Mouse (Mus musculus): ENCODE results near the gene Gng7. TPM values are rescaled to one million over a fixed set of nuclear protein-coding genes. Genes with fewer than 3 reads are reported as not detected.
"Not testable (repeated sequence)": the region's sequence is repeated elsewhere in the genome, so short reads cannot be mapped to it uniquely, and the experiment has no call there.

The Gng7 gene
- polyA plus RNA-seq, 1 experiment from 2014 or later: 4.8 TPM

DNA sequence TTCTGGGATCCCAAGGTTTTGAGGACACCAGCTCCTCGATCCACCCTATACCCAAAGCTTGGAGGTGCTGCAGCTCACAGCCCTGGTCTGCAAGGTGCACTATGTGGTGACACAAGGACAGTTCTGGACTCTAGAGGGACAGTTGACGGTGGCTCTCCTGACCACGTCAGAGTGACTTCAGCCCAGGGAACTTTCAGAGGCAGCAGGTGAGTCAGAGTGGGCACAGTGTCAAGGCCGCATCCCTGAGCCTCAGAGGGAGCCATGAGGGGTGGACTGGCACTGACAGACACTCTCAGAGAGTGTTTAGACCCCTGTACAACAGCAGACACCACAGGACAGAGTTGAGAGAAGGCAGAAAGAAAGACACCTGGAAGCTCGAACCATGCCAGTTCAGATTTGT is 37.8 kb upstream of the Gng7 start:
- ATAC-seq (ENCODE audit: low FRiP score, low TSS enrichment): no peak

GRCm38 (mm10) chr10:81051133-81051532 is 36.4 kb upstream of the Gng7 start:
- H3K36me3 ChIP-seq (ENCODE audit: control insufficient read depth, insufficient read depth, low read length): peaks cover 62% of the 10 kb centered on the region
- WGBS: 98% methylated on average over 6 of the region's 6 CpGs
- H3K9ac ChIP-seq (ENCODE audit: low read depth, low read length): no peak overlapping the region
- H3K9me3 ChIP-seq (ENCODE audit: control insufficient read depth, low read length): no peaks in the 10 kb centered on the region
- H3K4me2 ChIP-seq (replicated peaks; ENCODE audit: low read depth, low read length): no peak overlapping the region
- no peak overlapping the region for H3K27ac ChIP-seq (ENCODE audit: low read depth, low read length)
- no peaks in the 10 kb centered on the region for H3K4me1 ChIP-seq (ENCODE audit: control insufficient read depth, insufficient read depth, low read length)
- H3K4me3 ChIP-seq (ENCODE audit: low read length): no peak overlapping the region
- H3K27me3 ChIP-seq (ENCODE audit: control insufficient read depth, insufficient read depth, low read length): no peaks in the 10 kb centered on the region
- ATAC-seq (ENCODE audit: low FRiP score, low TSS enrichment): no peak

More for the DNA sequence above, 37.8 kb upstream of the Gng7 start:
- Histone ChIP-seq H3K4me3 (ENCODE audit: low read length) (no peak overlapping the region), H3K36me3 (ENCODE audit: control insufficient read depth, insufficient read depth, low read length) (peaks cover 50% of the 10 kb centered on the region), H3K27me3 (ENCODE audit: control insufficient read depth, insufficient read depth, low read length) (no peaks in the 10 kb centered on the region), H3K4me1 (ENCODE audit: control insufficient read depth, insufficient read depth, low read length) (peaks cover 4% of the 10 kb centered on the region; the same call in 1 of the 2 replicates), H3K4me2 (replicated peaks; ENCODE audit: low read depth, low read length) (no peak overlapping the region), H3K9ac (ENCODE audit: low read depth, low read length) (no peak overlapping the region), H3K27ac (ENCODE audit: low read depth, low read length) (no peak overlapping the region), H3K9me3 (ENCODE audit: control insufficient read depth, low read length) (no peaks in the 10 kb centered on the region)
- 92% methylated on average over 5 of the region's 5 CpGs for WGBS

- Histone ChIP-seq H3K9me3 (ENCODE audit: control insufficient read depth, low read length) (no peaks in the 10 kb centered on the region), H3K27me3 (ENCODE audit: control insufficient read depth, insufficient read depth, low read length) (no peaks in the 10 kb centered on the region), H3K36me3 (ENCODE audit: control insufficient read depth, insufficient read depth, low read length) (peaks cover 67% of the 10 kb centered on the region), H3K27ac (ENCODE audit: low read depth, low read length) (no peak overlapping the region), H3K4me2 (replicated peaks; ENCODE audit: low read depth, low read length) (no peak overlapping the region), H3K9ac (ENCODE audit: low read depth, low read length) (no peak overlapping the region), H3K4me1 (ENCODE audit: control insufficient read depth, insufficient read depth, low read length) (no peaks in the 10 kb centered on the region), H3K4me3 (ENCODE audit: low read length) (no peak overlapping the region)
- WGBS: 95% methylated on average over 4 of the region's 4 CpGs
- ATAC-seq (ENCODE audit: low FRiP score, low TSS enrichment): no peak
Observed at GRCm38 (mm10) chr10:81050645-81051044, 35.9 kb upstream of the Gng7 start.

- 89% methylated on average over 14 of the region's 14 CpGs for WGBS
- H3K27ac ChIP-seq (ENCODE audit: low read depth, low read length); H3K9me3 ChIP-seq (ENCODE audit: control insufficient read depth, low read length); H3K4me3 ChIP-seq (ENCODE audit: low read length); H3K9ac ChIP-seq (ENCODE audit: low read depth, low read length); ATAC-seq (ENCODE audit: low FRiP score, low TSS enrichment); H3K4me1 ChIP-seq (ENCODE audit: control insufficient read depth, insufficient read depth, low read length); H3K27me3 ChIP-seq (ENCODE audit: control insufficient read depth, insufficient read depth, low read length); H3K4me2 ChIP-seq (replicated peaks; ENCODE audit: low read depth, low read length): not testable (repeated sequence)
- H3K36me3 ChIP-seq (ENCODE audit: control insufficient read depth, insufficient read depth, low read length): peaks cover 69% of the 10 kb centered on the region
Observed at GRCm38 (mm10) chr10:81045246-81045645, 30.5 kb upstream of the Gng7 start.

DNA sequence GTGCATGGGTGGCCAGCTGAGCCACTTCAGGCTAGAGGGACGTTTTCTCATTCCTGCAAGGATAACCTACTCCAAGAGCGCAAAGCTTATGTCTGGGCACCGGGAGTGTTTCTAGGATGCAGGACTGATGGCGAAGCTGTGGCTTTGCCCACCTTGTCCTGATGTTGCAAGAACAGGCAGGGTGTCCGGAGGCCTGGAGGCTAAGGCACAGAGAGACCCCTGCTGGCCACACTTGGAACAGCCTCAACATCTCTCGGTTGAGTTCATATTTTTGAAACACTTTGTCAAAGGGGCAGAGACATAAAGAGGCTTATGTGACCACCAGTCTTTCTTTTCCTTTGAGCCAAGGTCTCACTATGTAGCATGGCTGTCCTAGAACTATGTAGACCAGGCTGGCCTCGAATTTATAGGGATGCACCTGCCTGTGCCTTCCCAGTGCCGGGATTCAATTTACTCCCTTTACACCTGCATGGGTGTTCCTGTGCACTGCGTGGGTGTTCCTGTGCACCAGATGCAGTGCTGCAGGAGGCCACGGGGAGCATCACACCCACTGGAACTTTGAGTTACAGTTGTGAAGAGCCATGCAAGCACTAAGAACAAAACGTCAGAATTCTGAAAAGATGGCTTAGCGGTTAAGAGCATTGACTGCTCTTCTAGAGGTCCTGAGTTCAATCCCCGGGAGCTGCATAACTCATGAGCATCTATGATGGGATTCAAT is 26.9 kb upstream of the Gng7 start:
- H3K4me2 ChIP-seq (replicated peaks; ENCODE audit: low read depth, low read length): no peak overlapping the region
- H3K4me1 ChIP-seq (ENCODE audit: control insufficient read depth, insufficient read depth, low read length): no peaks in the 10 kb centered on the region
- no peak for ATAC-seq (ENCODE audit: low FRiP score, low TSS enrichment)
- H3K9me3 ChIP-seq (ENCODE audit: control insufficient read depth, low read length): no peaks in the 10 kb centered on the region
- no peak overlapping the region for H3K9ac ChIP-seq (ENCODE audit: low read depth, low read length)
- 36% methylated on average over 13 of the region's 13 CpGs for WGBS
- no peaks in the 10 kb centered on the region for H3K27me3 ChIP-seq (ENCODE audit: control insufficient read depth, insufficient read depth, low read length)
- H3K4me3 ChIP-seq (ENCODE audit: low read length): no peak overlapping the region
- H3K27ac ChIP-seq (ENCODE audit: low read depth, low read length): no peak overlapping the region
- H3K36me3 ChIP-seq (ENCODE audit: control insufficient read depth, insufficient read depth, low read length): peaks cover 33% of the 10 kb centered on the region

DNA sequence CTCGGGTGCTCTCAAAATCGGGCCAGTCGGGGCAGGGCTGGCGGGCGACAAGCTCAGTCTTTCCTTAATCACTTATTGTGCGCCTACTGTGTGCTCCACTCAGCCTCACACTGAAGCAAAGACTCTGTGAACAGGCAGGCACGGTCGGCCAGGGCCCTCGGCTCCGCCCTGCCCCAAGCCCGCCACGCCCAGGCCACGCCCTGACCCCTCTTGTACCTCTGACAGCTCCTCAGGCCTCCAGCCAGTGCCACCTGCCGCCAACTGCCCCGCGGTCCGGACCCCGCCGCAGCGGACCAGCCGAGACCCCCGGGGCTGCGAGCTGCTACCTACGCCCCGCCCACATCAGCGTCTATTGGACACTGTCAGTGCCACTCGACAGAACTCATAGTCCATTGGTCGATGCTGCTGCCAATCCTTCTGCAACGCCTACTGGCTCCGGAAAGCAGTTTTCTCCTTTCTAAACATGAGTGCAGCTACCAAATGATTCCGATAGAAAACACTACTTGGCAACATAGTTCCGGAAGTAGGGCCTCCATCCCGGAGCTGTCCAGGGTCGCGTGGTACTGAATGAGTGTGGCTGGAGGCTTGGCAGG is 22.3 kb upstream of the Gng7 start, which contains the start of gene Slc39a3:
TSS of gene Slc39a3 (minus strand) at position 439 of the 593 bp plus-strand sequence.
- peak within 1 kb of the TSS; percentile 61; the same call in 1 of the 2 replicates for H3K9ac ChIP-seq (ENCODE audit: low read depth, low read length)
- WGBS: 1% methylated on average over 35 of the region's 35 CpGs
- peak; percentile 99 for ATAC-seq (ENCODE audit: low FRiP score, low TSS enrichment)
- H3K9me3 ChIP-seq (ENCODE audit: control insufficient read depth, low read length): no peaks in the 10 kb centered on the region
- H3K4me2 ChIP-seq (replicated peaks; ENCODE audit: low read depth, low read length): peak within 1 kb of the TSS; percentile 54
- H3K36me3 ChIP-seq (ENCODE audit: control insufficient read depth, insufficient read depth, low read length): peaks cover 5% of the 10 kb centered on the region; the same call in 1 of the 2 replicates
- no peaks in the 10 kb centered on the region for H3K27me3 ChIP-seq (ENCODE audit: control insufficient read depth, insufficient read depth, low read length)
- no peak within 1 kb of the TSS for H3K27ac ChIP-seq (ENCODE audit: low read depth, low read length)
- H3K4me1 ChIP-seq (ENCODE audit: control insufficient read depth, insufficient read depth, low read length): no peaks in the 10 kb centered on the region
- H3K4me3 ChIP-seq (ENCODE audit: low read length): peak within 1 kb of the TSS; percentile 59

GRCm38 (mm10) chr10:81036251-81036650 is 21.5 kb upstream of the Gng7 start:
- Histone ChIP-seq H3K36me3 (ENCODE audit: control insufficient read depth, insufficient read depth, low read length) (peaks cover 8% of the 10 kb centered on the region), H3K4me2 (replicated peaks; ENCODE audit: low read depth, low read length) (no peak overlapping the region), H3K4me1 (ENCODE audit: control insufficient read depth, insufficient read depth, low read length) (no peaks in the 10 kb centered on the region), H3K4me3 (ENCODE audit: low read length) (no peak overlapping the region), H3K9me3 (ENCODE audit: control insufficient read depth, low read length) (no peaks in the 10 kb centered on the region), H3K27me3 (ENCODE audit: control insufficient read depth, insufficient read depth, low read length) (no peaks in the 10 kb centered on the region), H3K9ac (ENCODE audit: low read depth, low read length) (no peak overlapping the region), H3K27ac (ENCODE audit: low read depth, low read length) (no peak overlapping the region)
- WGBS: 80% methylated on average over 7 of the region's 7 CpGs
- ATAC-seq (ENCODE audit: low FRiP score, low TSS enrichment): no peak

GRCm38 (mm10) chr10:81033586-81033985 is 18.8 kb upstream of the Gng7 start:
- Histone ChIP-seq H3K36me3 (ENCODE audit: control insufficient read depth, insufficient read depth, low read length) (peaks cover 14% of the 10 kb centered on the region), H3K27ac (ENCODE audit: low read depth, low read length) (no peak overlapping the region), H3K9me3 (ENCODE audit: control insufficient read depth, low read length) (no peaks in the 10 kb centered on the region), H3K4me3 (ENCODE audit: low read length) (no peak overlapping the region), H3K9ac (ENCODE audit: low read depth, low read length) (no peak overlapping the region), H3K4me1 (ENCODE audit: control insufficient read depth, insufficient read depth, low read length) (no peaks in the 10 kb centered on the region), H3K27me3 (ENCODE audit: control insufficient read depth, insufficient read depth, low read length) (no peaks in the 10 kb centered on the region), H3K4me2 (replicated peaks; ENCODE audit: low read depth, low read length) (no peak overlapping the region)
- 74% methylated on average over 10 of the region's 10 CpGs for WGBS
- ATAC-seq (ENCODE audit: low FRiP score, low TSS enrichment): no peak

GRCm38 (mm10) chr10:81029031-81029430 is 14.3 kb upstream of the Gng7 start:
- no peak for ATAC-seq (ENCODE audit: low FRiP score, low TSS enrichment)
- H3K4me2 ChIP-seq (replicated peaks; ENCODE audit: low read depth, low read length): no peak overlapping the region
- 75% methylated on average over 10 of the region's 10 CpGs for WGBS
- 0 out of 2 replicates have a peak, but pooled peaks cover 7% of the 10 kb centered on the region for H3K4me1 ChIP-seq (ENCODE audit: control insufficient read depth, insufficient read depth, low read length)
- no peak overlapping the region for H3K27ac ChIP-seq (ENCODE audit: low read depth, low read length)
- peaks cover 14% of the 10 kb centered on the region for H3K36me3 ChIP-seq (ENCODE audit: control insufficient read depth, insufficient read depth, low read length)
- H3K9me3 ChIP-seq (ENCODE audit: control insufficient read depth, low read length): no peaks in the 10 kb centered on the region
- H3K27me3 ChIP-seq (ENCODE audit: control insufficient read depth, insufficient read depth, low read length): peaks cover 17% of the 10 kb centered on the region
- H3K4me3 ChIP-seq (ENCODE audit: low read length): no peak overlapping the region
- no peak overlapping the region for H3K9ac ChIP-seq (ENCODE audit: low read depth, low read length)
